Mouse (Mus musculus) stomach, embryonic 15.5 days (tissue): ENCODE measurements around the gene Olfr13. TPM values are rescaled to one million over a fixed set of nuclear protein-coding genes. Genes with fewer than 3 reads are reported as not detected.
"Not testable (repeated sequence)": the region's sequence is repeated elsewhere in the genome, so short reads cannot be mapped to it uniquely, and the experiment has no call there.

ENCODE experiments used
- ATAC-seq: fragments of 200-750 bp; cut with Nextera tagmentation; 2 replicates; pipeline ENCODE4 v1.8.0; 2017; ENCODE audit warnings: low read depth, moderate number of reproducible peaks, moderate TSS enrichment; ENCODE audit not compliant: insufficient read depth, low FRiP score
- H3K27ac ChIP-seq: fragments of 300-500 bp; sonication (generic); 2 replicates; pipeline ENCODE4 v1.5.1; 2015; ENCODE audit warnings: mild to moderate bottlenecking, inconsistent platforms
- H3K27me3 ChIP-seq: fragments of 300-500 bp; sonication (generic); replicated peaks from 2 replicates; pipeline ENCODE4 v1.6.1; 2015; ENCODE audit warnings: inconsistent platforms
- H3K36me3 ChIP-seq: fragments of 300-500 bp; sonication (generic); 2 replicates; pipeline ENCODE4 v1.6.1; 2015; ENCODE audit warnings: inconsistent platforms
- H3K4me1 ChIP-seq: fragments of 300-500 bp; sonication (generic); 2 replicates; pipeline ENCODE4 v1.6.1; 2015; ENCODE audit warnings: inconsistent platforms
- H3K4me2 ChIP-seq: fragments of 300-500 bp; sonication (generic); 2 replicates; pipeline ENCODE4 v1.6.1; 2015; ENCODE audit warnings: mild to moderate bottlenecking, inconsistent platforms
- H3K4me3 ChIP-seq: fragments of 300-500 bp; sonication (generic); replicated peaks from 2 replicates; pipeline ENCODE4 v1.5.1; 2015; ENCODE audit warnings: inconsistent platforms
- H3K9ac ChIP-seq: fragments of 300-500 bp; sonication (generic); 2 replicates; pipeline ENCODE4 v1.6.1; 2015; ENCODE audit warnings: inconsistent platforms
- H3K9me3 ChIP-seq: fragments of 300-500 bp; sonication (generic); 2 replicates; pipeline ENCODE4 v1.6.1; 2016; ENCODE audit warnings: inconsistent platforms
- WGBS: fragments of 180-500 bp; shearing (Covaris S2); methylation state at CpG from one replicate; pipeline ENCODE4 v1.1.7; 2015; 5-methylcytosine and 5-hydroxymethylcytosine counted together
- polyA plus RNA-seq: library from polyadenylated mRNA; unstranded; fragments of >200 nt; fragmentation: Nextera tagmentation; extraction: Ambion mirVana; gene quantifications from 2 replicates; pipeline ENCODE4 v1.2.1, GENCODE M21; 2015

The Olfr13 gene
- not detected in 2 replicates for polyA plus RNA-seq

DNA sequence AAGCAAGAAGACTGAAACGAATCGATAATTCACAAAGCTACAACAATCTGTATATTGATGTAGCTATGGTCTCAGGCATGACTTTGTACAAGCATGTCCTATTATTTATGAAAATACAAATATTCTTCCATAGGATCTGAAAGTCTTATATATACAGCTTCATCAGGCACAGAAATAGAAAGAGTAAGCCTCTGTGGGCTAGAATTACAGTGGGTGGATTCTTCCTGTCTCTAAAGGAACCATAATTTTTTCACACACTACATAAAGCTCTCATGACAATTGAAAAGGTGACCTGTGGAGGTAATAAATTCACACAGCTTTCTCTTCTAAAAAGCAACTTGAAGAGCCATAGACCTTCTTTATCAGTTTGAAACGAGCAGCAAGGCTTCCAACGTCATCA is at the start of gene Olfr13:
Olfr13 (plus strand) TSS at position 301 of the 400 bp plus-strand sequence.
- Histone ChIP-seq H3K9ac (no peak within 1 kb of the TSS), H3K4me3 (no peak within 1 kb of the TSS), H3K36me3 (no peaks in the 10 kb centered on the region), H3K4me2 (no peak within 1 kb of the TSS), H3K27ac (no peak within 1 kb of the TSS), H3K9me3 (no peaks in the 10 kb centered on the region), H3K27me3 (no peaks in the 10 kb centered on the region), H3K4me1 (no peaks in the 10 kb centered on the region)
- no peak for ATAC-seq
- 51% methylated on average over 4 of the region's 4 CpGs for WGBS

- H3K4me3 ChIP-seq, H3K36me3 ChIP-seq, H3K4me1 ChIP-seq, H3K4me2 ChIP-seq, H3K9ac ChIP-seq, H3K27me3 ChIP-seq, H3K9me3 ChIP-seq, ATAC-seq, H3K27ac ChIP-seq: not testable (repeated sequence)
- 85% methylated on average over 2 of the region's 2 CpGs for WGBS
These were observed 25.7 kb upstream of the Olfr13 start, which contains the start of gene Olfr237-ps1 for GRCm38 (mm10) chr6:43146267-43146666. Olfr237-ps1 (plus strand) TSS chr6:43146567.

GRCm38 (mm10) chr6:43159502-43159901 is 12.4 kb upstream of the Olfr13 start:
- no peak overlapping the region for H3K4me2 ChIP-seq
- H3K9me3 ChIP-seq: no peaks in the 10 kb centered on the region
- no peaks in the 10 kb centered on the region for H3K27me3 ChIP-seq
- H3K9ac ChIP-seq: no peak overlapping the region
- H3K27ac ChIP-seq: no peak overlapping the region
- no peak overlapping the region for H3K4me3 ChIP-seq
- WGBS: 75% methylated on average over 1 of the region's 1 CpGs
- ATAC-seq: no peak
- H3K4me1 ChIP-seq: no peaks in the 10 kb centered on the region
- no peaks in the 10 kb centered on the region for H3K36me3 ChIP-seq

- Histone ChIP-seq H3K9me3 (no peaks in the 10 kb centered on the region), H3K4me3 (no peak within 1 kb of the TSS), H3K27me3 (no peaks in the 10 kb centered on the region), H3K36me3 (no peaks in the 10 kb centered on the region), H3K9ac (no peak within 1 kb of the TSS), H3K4me2 (no peak within 1 kb of the TSS), H3K4me1 (no peaks in the 10 kb centered on the region), H3K27ac (no peak within 1 kb of the TSS)
- no peak for ATAC-seq
- 62% methylated on average over 3 of the region's 3 CpGs for WGBS
These were observed 9.0 kb upstream of the Olfr13 start, which contains the start of gene Olfr437 for GRCm38 (mm10) chr6:43162982-43163381. Olfr437 (plus strand) TSS chr6:43163282.

DNA sequence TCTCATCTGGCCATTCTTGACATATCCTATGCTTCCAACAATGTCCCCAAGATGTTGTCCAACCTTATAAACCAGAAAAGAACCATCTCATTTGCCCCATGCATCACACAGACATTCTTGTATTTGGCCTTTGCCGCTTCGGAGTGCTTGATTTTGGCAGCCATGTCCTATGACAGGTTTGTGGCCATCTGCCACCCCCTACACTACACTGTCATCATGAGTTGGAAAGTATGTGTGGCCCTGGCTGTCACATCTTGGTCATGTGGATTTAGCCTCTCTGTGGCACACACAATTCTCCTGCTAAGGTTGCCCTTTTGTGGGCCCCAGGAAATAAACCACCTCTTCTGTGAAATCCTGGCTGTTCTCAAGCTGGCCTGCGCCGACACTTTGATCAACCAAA is 4.7 kb upstream of the Olfr13 start:
- H3K9me3 ChIP-seq: no peaks in the 10 kb centered on the region
- no peaks in the 10 kb centered on the region for H3K36me3 ChIP-seq
- H3K9ac ChIP-seq: no peak overlapping the region
- no peak for ATAC-seq
- no peak overlapping the region for H3K4me2 ChIP-seq
- H3K27me3 ChIP-seq: no peaks in the 10 kb centered on the region
- 87% methylated on average over 4 of the region's 4 CpGs for WGBS
- H3K27ac ChIP-seq: no peak overlapping the region
- no peak overlapping the region for H3K4me3 ChIP-seq
- no peaks in the 10 kb centered on the region for H3K4me1 ChIP-seq

DNA sequence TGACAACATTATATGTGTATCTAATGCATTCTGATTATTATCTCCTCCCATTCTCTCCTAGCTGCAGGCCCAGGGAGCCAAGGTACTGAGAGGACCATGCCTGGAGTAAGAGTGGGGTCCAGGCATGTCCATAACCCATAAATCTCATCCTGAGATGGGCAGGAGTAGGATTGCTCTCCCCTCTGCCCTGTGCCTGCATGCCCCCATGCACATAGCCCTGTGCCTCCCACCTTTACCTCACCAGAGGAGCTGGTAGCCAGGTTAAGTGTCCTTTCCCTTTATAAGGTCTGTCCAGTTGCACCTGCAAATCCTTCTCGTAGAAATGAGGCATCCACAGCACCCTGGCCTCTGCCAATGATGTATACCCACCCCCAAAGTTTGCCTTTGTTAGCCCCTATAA is 6.2 kb downstream of the Olfr13 start:
- no peak for ATAC-seq
- 62% methylated on average over 1 of the region's 1 CpGs for WGBS
- Histone ChIP-seq H3K9me3 (no peaks in the 10 kb centered on the region), H3K27me3 (no peaks in the 10 kb centered on the region), H3K4me3 (no peak overlapping the region), H3K4me2 (no peak overlapping the region), H3K36me3 (no peaks in the 10 kb centered on the region), H3K9ac (no peak overlapping the region), H3K4me1 (no peaks in the 10 kb centered on the region), H3K27ac (no peak overlapping the region)

- H3K4me3 ChIP-seq: no peak overlapping the region
- no peak for ATAC-seq
- H3K9ac ChIP-seq: no peak overlapping the region
- no peaks in the 10 kb centered on the region for H3K4me1 ChIP-seq
- WGBS: 55% methylated on average over 6 of the region's 6 CpGs
- H3K27me3 ChIP-seq: no peaks in the 10 kb centered on the region
- H3K27ac ChIP-seq: no peak overlapping the region
- no peaks in the 10 kb centered on the region for H3K9me3 ChIP-seq
- no peak overlapping the region for H3K4me2 ChIP-seq
- H3K36me3 ChIP-seq: no peaks in the 10 kb centered on the region
These were observed 6.9 kb downstream of the Olfr13 start for GRCm38 (mm10) chr6:43178584-43179501.

DNA sequence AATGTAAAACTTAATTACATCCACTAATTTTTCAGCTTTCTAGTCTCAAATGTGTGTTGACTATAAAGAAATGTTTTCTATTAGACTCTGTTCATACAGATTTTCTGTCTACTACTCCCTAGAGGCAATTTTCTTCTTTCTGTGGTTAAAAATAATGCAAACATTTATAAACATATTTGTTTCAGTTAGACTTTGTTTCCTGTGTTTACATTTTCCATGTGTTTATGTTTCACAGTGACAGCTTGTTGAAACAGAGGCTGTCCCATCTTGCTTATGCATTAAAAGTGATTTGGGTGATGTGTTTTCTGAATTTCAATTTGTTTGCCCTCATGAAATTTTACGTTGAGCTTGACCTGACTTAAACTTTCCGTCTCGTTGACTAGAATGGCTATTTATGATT is 19.0 kb downstream of the Olfr13 start:
- no peak overlapping the region for H3K4me2 ChIP-seq
- H3K9me3 ChIP-seq: no peaks in the 10 kb centered on the region
- WGBS: 52% methylated on average over 3 of the region's 3 CpGs
- no peak overlapping the region for H3K9ac ChIP-seq
- H3K4me1 ChIP-seq: no peaks in the 10 kb centered on the region
- no peak overlapping the region for H3K4me3 ChIP-seq
- no peak for ATAC-seq
- H3K36me3 ChIP-seq: no peaks in the 10 kb centered on the region
- no peak overlapping the region for H3K27ac ChIP-seq
- H3K27me3 ChIP-seq: no peaks in the 10 kb centered on the region

DNA sequence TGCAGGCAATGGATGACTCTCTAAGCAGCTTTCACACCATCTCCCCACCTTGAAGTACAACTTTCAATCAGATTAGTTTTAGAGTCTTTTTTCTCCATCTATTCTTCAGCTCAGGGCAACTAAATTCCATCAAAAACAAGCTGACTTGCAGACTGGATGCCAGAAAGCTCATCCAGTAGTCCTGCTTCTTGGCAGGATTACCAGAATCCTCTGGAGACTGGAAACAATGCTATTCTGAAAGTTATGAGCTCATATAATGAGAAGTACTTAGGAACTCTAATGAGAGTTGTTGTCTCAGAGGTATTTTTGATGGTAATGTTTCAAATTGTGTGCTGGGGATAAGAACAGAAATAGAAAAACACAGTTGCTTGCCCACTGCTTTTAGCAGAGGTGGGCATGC is 24.8 kb downstream of the Olfr13 start, which contains the start of gene Olfr435:
Olfr435 (plus strand) TSS at position 366 of the 400 bp plus-strand sequence.
- Histone ChIP-seq H3K36me3 (no peaks in the 10 kb centered on the region), H3K4me3 (no peak within 1 kb of the TSS), H3K27me3 (no peaks in the 10 kb centered on the region), H3K4me2 (no peak within 1 kb of the TSS), H3K9me3 (no peaks in the 10 kb centered on the region), H3K9ac (no peak within 1 kb of the TSS), H3K4me1 (no peaks in the 10 kb centered on the region), H3K27ac (no peak within 1 kb of the TSS)
- ATAC-seq: no peak

DNA sequence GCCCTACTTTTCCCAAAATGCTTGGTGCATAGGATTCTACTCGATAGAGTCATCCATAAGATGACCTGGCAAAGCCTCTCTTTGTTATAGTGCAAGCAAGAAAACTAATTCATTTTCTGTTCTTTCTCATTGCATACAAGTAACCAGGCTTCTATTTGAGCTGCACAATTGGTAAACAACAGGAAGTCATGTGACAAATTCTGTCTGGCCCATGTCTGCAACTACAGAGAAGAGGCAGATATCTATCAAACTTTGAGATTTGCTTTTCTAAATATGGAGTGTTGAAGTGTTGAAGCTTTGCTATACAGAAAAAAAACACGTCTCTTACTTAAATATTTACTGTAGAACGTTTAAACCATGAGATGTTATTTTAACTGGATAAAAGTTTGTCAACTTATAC is 26.2 kb downstream of the Olfr13 start:
- Histone ChIP-seq H3K4me3 (no peak overlapping the region), H3K4me2 (no peak overlapping the region), H3K36me3 (no peaks in the 10 kb centered on the region), H3K27me3 (no peaks in the 10 kb centered on the region), H3K9me3 (no peaks in the 10 kb centered on the region), H3K9ac (no peak overlapping the region), H3K27ac (no peak overlapping the region), H3K4me1 (no peaks in the 10 kb centered on the region)
- 36% methylated on average over 3 of the region's 3 CpGs for WGBS
- no peak for ATAC-seq

DNA sequence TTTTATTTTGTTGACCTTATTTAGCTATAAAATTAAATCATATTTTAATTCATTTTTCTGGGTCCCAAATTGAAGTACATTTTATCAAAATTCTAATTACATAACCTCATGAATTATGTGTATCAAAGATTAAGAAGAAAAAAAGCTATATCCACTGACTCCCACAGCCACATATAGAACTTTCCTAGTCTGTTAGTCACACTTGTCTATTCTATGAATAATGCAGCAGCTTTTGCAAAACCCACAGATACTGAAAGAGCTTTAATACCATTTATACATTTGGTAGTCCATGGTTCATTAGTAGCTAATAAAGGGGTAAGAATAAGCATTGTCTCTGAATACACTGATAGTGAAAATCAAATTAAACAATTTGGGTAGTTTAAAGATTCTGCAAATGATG is 30.8 kb downstream of the Olfr13 start:
- Histone ChIP-seq H3K4me3 (no peak overlapping the region), H3K4me1 (no peaks in the 10 kb centered on the region), H3K36me3 (no peaks in the 10 kb centered on the region), H3K9me3 (no peaks in the 10 kb centered on the region), H3K4me2 (no peak overlapping the region), H3K9ac (no peak overlapping the region), H3K27ac (no peak overlapping the region), H3K27me3 (no peaks in the 10 kb centered on the region)
- no peak for ATAC-seq

DNA sequence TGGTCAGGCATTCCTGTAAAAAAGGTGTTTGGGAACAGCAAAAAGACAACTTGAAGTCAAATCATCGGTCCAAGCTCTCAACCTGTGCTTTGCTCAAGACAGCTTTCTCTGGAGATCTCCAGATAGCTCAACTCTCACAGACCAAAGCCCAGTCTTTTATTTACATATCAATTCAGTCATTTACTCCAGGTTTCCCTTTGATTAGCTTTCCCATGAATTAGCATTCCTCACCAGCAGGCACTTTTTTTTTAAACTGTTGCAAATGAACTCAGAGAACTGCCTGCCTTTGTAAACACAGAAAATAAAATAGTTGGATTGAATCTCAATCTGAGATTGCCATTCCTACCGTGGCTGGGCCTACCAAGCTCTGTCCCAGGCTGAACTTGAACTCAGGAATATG is 33.4 kb downstream of the Olfr13 start:
- no peaks in the 10 kb centered on the region for H3K9me3 ChIP-seq
- ATAC-seq: no peak
- H3K4me3 ChIP-seq: no peak overlapping the region
- no peaks in the 10 kb centered on the region for H3K36me3 ChIP-seq
- H3K27ac ChIP-seq: no peak overlapping the region
- no peak overlapping the region for H3K4me2 ChIP-seq
- H3K4me1 ChIP-seq: no peaks in the 10 kb centered on the region
- 40% methylated on average over 2 of the region's 2 CpGs for WGBS
- no peak overlapping the region for H3K9ac ChIP-seq
- H3K27me3 ChIP-seq: no peaks in the 10 kb centered on the region
